Mouse (Mus musculus) 416B (cell line): ENCODE measurements around the gene Lama5.

ENCODE experiments used
- DNase-seq: peaks from one replicate; pipeline ENCODE4 v3.0.0; 2011; ENCODE audit warnings: low read depth

Lama5 gene

GRCm38 (mm10) chr2:180146091-180146490 lies 79.6 kb downstream of the Lama5 start:
- no peak for DNase-seq

- no peak for DNase-seq
Measured at GRCm38 (mm10) chr2:180135414-180135813, 90.2 kb downstream of the Lama5 start.

- peak; percentile 55 for DNase-seq
Measured at GRCm38 (mm10) chr2:180133911-180134310, 91.7 kb downstream of the Lama5 start.

GRCm38 (mm10) chr2:180133231-180133630 lies 92.4 kb downstream of the Lama5 start:
- DNase-seq: no peak

GRCm38 (mm10) chr2:180127675-180128074 lies 98.0 kb downstream of the Lama5 start:
- peak; percentile 83 for DNase-seq
